Mouse (Mus musculus) heart, embryonic 16.5 days (tissue): ENCODE results near the gene Gpatch1. TPM values are rescaled to one million over a fixed set of nuclear protein-coding genes. Genes with fewer than 3 reads are reported as not detected.

Experiments used
- ATAC-seq: fragments of 200-750 bp; cut with Nextera tagmentation; replicated peaks from 2 replicates; pipeline ENCODE4 v1.8.0; 2017; ENCODE audit warnings: moderate number of reproducible peaks; ENCODE audit not compliant: insufficient read depth, low FRiP score; ENCODE audit errors: extremely low read depth
- H3K27ac ChIP-seq: fragments of 300-500 bp; sonication (generic); 2 replicates; pipeline ENCODE4 v1.5.1; 2014; ENCODE audit warnings: mild to moderate bottlenecking, low read length, control low read depth, moderate library complexity
- H3K27me3 ChIP-seq: fragments of 300-500 bp; sonication (generic); 2 replicates; pipeline ENCODE4 v1.6.1; 2014; ENCODE audit warnings: low read length, mixed read lengths; ENCODE audit not compliant: control insufficient read depth, insufficient read depth
- H3K36me3 ChIP-seq: fragments of 300-500 bp; sonication (generic); 2 replicates; pipeline ENCODE4 v1.6.1; 2014; ENCODE audit not compliant: control insufficient read depth, insufficient read depth
- H3K4me1 ChIP-seq: fragments of 300-500 bp; sonication (generic); 2 replicates; pipeline ENCODE4 v1.6.1; 2014; ENCODE audit warnings: low read length, mixed read lengths; ENCODE audit not compliant: control insufficient read depth, insufficient read depth
- H3K4me2 ChIP-seq: fragments of 300-500 bp; sonication (generic); 2 replicates; pipeline ENCODE4 v1.6.1; 2014; ENCODE audit warnings: low read depth, mild to moderate bottlenecking, control low read depth, low read length
- H3K4me3 ChIP-seq: fragments of 300-500 bp; sonication (generic); 2 replicates; pipeline ENCODE4 v1.5.1; 2014; ENCODE audit warnings: mild to moderate bottlenecking, control low read depth, low read length
- H3K9ac ChIP-seq: fragments of 300-500 bp; sonication (generic); 2 replicates; pipeline ENCODE4 v1.6.1; 2014; ENCODE audit warnings: low read length, control low read depth
- H3K9me3 ChIP-seq: fragments of 300-500 bp; sonication (generic); replicated peaks from 2 replicates; pipeline ENCODE4 v1.6.1; 2016; ENCODE audit warnings: low read length; ENCODE audit not compliant: control insufficient read depth
- WGBS: fragments of 180-500 bp; shearing (Covaris S2); extraction: QIAGEN DNeasy Blood & Tissue Kit; methylation state at CpG from one replicate; pipeline ENCODE4 v1.1.7; 2014; 5-methylcytosine and 5-hydroxymethylcytosine counted together
- polyA plus RNA-seq: library from polyadenylated mRNA; unstranded; fragments of >200 nt; fragmentation: Nextera tagmentation; extraction: Ambion mirVana; gene quantifications from 2 replicates; pipeline ENCODE4 v1.2.1, GENCODE M21; 2015

The Gpatch1 gene
- 10.1 and 12.2 TPM in 2 replicates for polyA plus RNA-seq

DNA sequence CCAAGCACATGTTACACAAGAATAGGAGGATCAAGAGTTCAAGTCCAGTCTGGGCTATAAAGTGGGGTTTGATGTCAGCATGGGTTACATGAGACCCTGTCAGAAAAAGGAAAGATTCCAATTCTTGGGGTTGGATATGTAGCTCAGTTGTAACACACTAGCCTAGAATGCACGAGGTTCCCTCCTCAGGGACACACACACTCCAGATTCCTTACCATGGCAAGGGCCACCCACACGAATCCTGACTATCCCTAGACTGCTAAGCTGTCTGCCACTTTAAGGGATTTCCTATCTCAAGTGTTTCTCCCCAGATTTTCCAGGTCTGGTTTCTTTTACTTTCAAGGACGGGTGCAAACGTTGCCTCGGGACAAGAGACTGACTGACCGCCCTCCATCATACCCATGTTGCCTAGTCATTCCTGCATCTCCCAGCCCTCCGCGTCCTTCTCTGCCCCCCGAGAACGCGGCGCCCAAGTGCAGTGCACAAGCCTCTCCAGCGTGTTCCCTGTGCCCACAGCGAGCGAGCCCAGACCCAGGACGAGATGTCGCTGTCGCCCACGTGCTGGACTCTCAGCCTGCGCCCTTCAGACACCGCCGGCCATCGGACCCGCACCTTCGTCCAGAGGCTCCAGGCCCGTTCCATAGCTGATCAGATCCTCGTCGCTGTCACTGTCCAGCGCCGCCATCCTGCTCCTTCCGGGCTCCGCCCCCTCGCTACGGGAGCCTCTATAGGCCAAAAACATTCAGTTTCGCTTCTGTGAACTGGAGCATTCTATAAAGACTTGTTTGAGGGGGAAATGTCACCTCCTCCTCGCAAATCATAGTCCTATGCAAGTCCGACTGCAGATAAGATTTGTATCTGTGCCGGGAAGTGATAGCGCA, at the start of gene Gpatch1:
Gene Gpatch1 (minus strand): TSS at position 712 of the 881 bp plus-strand sequence.
- no peaks in the 10 kb centered on the region for H3K9me3 ChIP-seq
- no peaks in the 10 kb centered on the region for H3K36me3 ChIP-seq
- peak within 1 kb of the TSS; percentile 75 for H3K27ac ChIP-seq
- peaks cover 6% of the 10 kb centered on the region for H3K4me1 ChIP-seq
- no peaks in the 10 kb centered on the region for H3K27me3 ChIP-seq
- 2% methylated on average over 39 of the region's 39 CpGs for WGBS
- ATAC-seq = peak; percentile 73
- H3K4me2 ChIP-seq = peak within 1 kb of the TSS; percentile 81
- H3K9ac ChIP-seq = peak within 1 kb of the TSS; percentile 92
- H3K4me3 ChIP-seq = peak within 1 kb of the TSS; percentile 92

GRCm38 (mm10) chr7:35365161-35365910, 47.1 kb upstream of the Gpatch1 start:
- peaks cover 2% of the 10 kb centered on the region; the same call in 1 of the 2 replicates for H3K9me3 ChIP-seq
- no peaks in the 10 kb centered on the region for H3K27me3 ChIP-seq
- no peak for ATAC-seq
- peaks cover 3% of the 10 kb centered on the region; the same call in 1 of the 2 replicates for H3K4me1 ChIP-seq
- no peak overlapping the region for H3K9ac ChIP-seq
- H3K27ac ChIP-seq = no peak overlapping the region
- H3K36me3 ChIP-seq = peaks cover 3% of the 10 kb centered on the region; the same call in 1 of the 2 replicates
- no peak overlapping the region for H3K4me2 ChIP-seq
- H3K4me3 ChIP-seq = no peak overlapping the region
- WGBS = 62% methylated on average over 12 of the region's 12 CpGs

DNA sequence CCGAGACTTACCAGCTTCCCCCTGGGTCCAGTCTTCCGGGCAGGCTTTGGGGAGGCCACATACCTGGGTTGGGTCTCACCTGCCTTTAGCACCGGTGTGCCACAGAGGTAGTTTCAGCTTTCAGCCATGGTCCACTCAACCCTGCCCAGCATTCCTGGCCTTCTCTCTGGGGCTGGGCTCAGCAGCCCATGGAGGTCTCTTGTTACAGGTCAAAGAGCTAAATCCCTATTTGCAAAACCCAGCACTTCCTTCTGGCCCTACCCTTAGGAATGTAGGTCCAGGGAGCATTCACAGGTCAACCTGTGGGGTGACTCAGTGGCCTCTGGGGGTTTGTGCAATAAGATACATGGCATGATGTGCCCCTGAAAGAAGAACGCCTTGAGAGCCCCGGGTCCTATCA, 44.6 kb upstream of the Gpatch1 start:
- Histone ChIP-seq H3K27me3 (no peaks in the 10 kb centered on the region), H3K9me3 (no peaks in the 10 kb centered on the region; the same call in 1 of the 2 replicates), H3K4me1 (peaks cover 3% of the 10 kb centered on the region; the same call in 1 of the 2 replicates), H3K36me3 (no peaks in the 10 kb centered on the region), H3K4me3 (no peak overlapping the region), H3K9ac (no peak overlapping the region), H3K27ac (no peak overlapping the region), H3K4me2 (no peak overlapping the region)
- ATAC-seq = no peak
- 61% methylated on average over 5 of the region's 5 CpGs for WGBS

DNA sequence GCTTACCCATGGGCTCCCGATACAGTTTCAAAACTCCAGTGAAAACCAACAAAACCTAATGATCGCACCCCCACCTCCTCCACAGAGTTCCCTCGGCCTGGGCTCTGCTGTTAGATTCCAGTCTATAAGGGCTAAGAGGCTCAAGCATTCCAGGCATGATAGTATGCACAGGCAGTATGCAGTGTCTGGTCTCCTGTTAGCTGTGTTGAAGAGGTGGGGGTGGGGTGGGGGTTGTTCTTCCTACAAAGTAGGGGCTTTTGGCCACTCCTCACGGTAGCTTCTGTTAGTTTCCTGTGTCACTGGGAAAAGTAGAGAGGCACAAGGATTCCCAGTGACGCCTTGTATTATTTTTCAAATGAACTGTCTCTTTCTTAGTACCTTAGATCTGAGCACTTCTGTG, 44.0 kb upstream of the Gpatch1 start:
- Histone ChIP-seq H3K36me3 (no peaks in the 10 kb centered on the region), H3K9me3 (no peaks in the 10 kb centered on the region; the same call in 1 of the 2 replicates), H3K4me1 (peaks cover 3% of the 10 kb centered on the region; the same call in 1 of the 2 replicates), H3K4me2 (no peak overlapping the region), H3K27ac (no peak overlapping the region), H3K4me3 (no peak overlapping the region), H3K27me3 (no peaks in the 10 kb centered on the region), H3K9ac (no peak overlapping the region)
- ATAC-seq = no peak
- 45% methylated on average over 5 of the region's 5 CpGs for WGBS

DNA sequence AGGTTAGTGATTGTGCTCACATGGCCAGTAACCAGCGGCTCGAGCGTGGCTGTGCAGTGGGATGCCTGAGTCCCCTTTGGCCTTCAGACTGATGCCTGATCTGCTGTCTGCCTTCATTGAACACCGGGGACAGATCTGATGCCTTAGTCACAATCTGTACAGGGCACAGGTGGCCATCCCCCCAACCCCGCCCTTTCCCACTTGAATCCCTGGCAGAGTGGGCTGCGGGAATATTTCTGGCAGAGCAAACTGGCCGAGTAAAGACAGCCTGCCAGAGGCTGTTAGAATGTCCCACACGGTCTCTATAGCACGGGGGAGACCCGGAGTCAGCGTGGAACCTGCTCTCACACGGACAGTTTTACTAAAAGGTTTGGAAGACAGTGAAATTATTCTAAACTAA, 39.4 kb upstream of the Gpatch1 start:
- ATAC-seq = no peak
- 81% methylated on average over 12 of the region's 12 CpGs for WGBS
- H3K27me3 ChIP-seq = no peaks in the 10 kb centered on the region
- H3K36me3 ChIP-seq = no peaks in the 10 kb centered on the region
- no peak overlapping the region for H3K27ac ChIP-seq
- no peak overlapping the region for H3K4me3 ChIP-seq
- H3K4me2 ChIP-seq = no peak overlapping the region
- H3K9ac ChIP-seq = no peak overlapping the region
- H3K4me1 ChIP-seq = peaks cover 3% of the 10 kb centered on the region; the same call in 1 of the 2 replicates
- H3K9me3 ChIP-seq = no peaks in the 10 kb centered on the region

- Histone ChIP-seq H3K4me3 (no peak overlapping the region), H3K4me2 (no peak overlapping the region), H3K9me3 (no peaks in the 10 kb centered on the region), H3K27ac (no peak overlapping the region), H3K27me3 (no peaks in the 10 kb centered on the region), H3K4me1 (no peaks in the 10 kb centered on the region), H3K36me3 (no peaks in the 10 kb centered on the region), H3K9ac (no peak overlapping the region)
- ATAC-seq = no peak
- WGBS = 64% methylated on average over 5 of the region's 5 CpGs
Observed at GRCm38 (mm10) chr7:35355303-35355872, 37.1 kb upstream of the Gpatch1 start.

DNA sequence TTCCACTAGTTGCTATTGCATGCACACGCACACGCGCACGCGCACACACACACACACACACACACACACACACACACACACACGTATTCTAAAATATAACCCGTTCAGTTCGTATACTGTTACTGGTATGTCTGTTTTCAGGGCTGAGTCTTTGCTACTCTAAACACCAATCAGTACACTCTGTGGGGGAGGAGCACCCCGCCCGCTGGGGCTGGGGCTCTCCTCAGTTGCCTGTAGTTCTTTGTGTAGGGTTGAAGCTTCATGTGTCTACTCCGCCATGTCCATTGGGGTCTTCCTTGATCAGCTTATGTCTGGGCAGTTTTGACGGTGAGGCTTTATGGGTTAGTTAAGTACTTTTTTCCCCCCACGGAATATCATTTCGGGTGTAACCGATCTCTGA, 35.1 kb upstream of the Gpatch1 start:
- Histone ChIP-seq H3K27ac (no peak overlapping the region), H3K9ac (no peak overlapping the region), H3K4me1 (no peaks in the 10 kb centered on the region), H3K36me3 (no peaks in the 10 kb centered on the region), H3K4me3 (no peak overlapping the region), H3K27me3 (no peaks in the 10 kb centered on the region), H3K9me3 (no peaks in the 10 kb centered on the region), H3K4me2 (no peak overlapping the region)
- 94% methylated on average over 15 of the region's 15 CpGs for WGBS
- no peak for ATAC-seq

DNA sequence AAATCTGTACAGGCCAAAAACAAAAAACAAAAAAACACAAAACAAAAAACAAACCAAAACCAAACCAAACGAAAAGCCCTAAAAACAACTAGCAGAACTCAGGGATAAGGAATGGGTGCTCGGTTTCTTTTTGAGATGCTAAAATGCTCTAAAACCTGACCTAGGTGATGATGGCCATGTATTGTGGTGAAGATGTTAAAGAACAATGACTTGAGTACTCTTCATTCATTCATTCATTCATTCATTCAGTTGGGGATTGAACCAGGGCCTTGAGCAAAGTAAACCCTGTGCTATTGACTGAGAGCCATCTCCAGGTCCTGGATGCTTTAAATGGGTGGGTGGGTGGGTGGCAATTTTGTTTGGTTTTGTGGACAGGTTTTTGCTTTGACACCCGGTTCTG, 32.9 kb upstream of the Gpatch1 start:
- no peak for ATAC-seq
- no peaks in the 10 kb centered on the region; the same call in 1 of the 2 replicates for H3K9me3 ChIP-seq
- no peak overlapping the region for H3K9ac ChIP-seq
- no peak overlapping the region for H3K4me3 ChIP-seq
- no peaks in the 10 kb centered on the region for H3K27me3 ChIP-seq
- H3K27ac ChIP-seq = no peak overlapping the region
- H3K4me2 ChIP-seq = no peak overlapping the region
- H3K4me1 ChIP-seq = no peaks in the 10 kb centered on the region
- no peaks in the 10 kb centered on the region for H3K36me3 ChIP-seq
- WGBS = 90% methylated on average over 3 of the region's 3 CpGs
